Mouse (Mus musculus) brain, embryonic 18.5 days (tissue): Measurements from ENCODE around the gene Zfp786.
"Not testable (repeated sequence)": the region's sequence is repeated elsewhere in the genome, so short reads cannot be mapped to it uniquely, and the experiment has no call there.

Experiments
- DNase-seq: peaks from one replicate; pipeline ENCODE4 v3.0.0-alpha.2; 2012; ENCODE audit warnings: low read depth, low spot score

Gene Zfp786

GRCm38 (mm10) chr6:47830104-47831078 is at the start of gene Zfp786:
TSS of gene Zfp786 (minus strand) at chr6:47830867.
- DNase-seq, result peak; percentile 73

GRCm38 (mm10) chr6:47880166-47880565 is 49.5 kb upstream of the Zfp786 start:
- DNase-seq, result no peak

DNA sequence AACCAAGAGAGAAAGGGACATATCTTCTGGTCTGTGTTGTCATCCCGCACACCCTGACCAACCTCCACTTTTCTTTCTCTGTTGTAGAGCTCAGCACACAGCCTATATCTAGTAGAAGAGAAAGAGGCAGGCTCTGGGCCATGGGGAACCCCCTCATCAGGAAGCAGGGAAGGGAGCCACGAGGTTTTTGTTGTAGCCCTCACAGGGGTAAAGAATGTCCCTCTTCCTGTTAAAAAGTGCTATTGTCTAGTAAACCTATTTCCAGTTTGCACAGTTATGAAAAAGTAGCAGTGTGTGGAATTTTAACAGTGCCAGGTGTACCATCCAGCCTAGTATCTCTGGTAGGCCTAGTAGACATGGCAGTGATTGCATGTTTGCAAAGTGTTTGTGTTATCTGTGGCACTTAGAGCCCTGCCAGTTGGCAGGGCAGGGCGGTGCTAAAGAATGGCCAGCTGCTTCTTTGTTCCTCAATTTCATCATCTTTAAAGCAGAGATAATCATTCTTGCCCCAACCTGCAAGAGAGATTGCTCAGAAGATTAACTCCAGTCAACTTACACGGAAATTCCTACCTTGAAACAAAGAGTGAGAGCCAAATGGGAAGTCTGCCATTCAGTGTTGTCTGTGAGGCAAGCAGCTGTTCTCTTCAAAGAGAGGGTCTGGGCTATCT is 48.5 kb upstream of the Zfp786 start:
- no peak for DNase-seq

DNA sequence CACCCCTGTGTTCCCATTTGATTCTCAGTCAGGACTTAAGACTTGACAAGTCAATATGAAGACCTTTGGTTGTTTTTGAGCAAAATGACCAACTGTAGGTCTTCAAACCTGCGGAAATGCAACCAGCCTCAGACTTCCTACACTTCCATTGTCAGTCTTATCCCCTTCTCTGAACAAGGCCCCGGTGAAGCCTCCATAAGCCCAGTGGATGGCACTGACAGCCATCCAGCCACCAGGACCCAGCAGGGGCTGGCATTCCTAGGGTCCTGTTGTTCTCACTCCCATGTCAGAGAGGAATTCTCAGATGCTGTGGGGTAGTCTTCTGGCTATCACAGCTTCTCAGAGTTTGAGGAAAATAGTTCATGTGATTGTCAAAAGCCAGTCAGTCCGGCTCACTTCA is 47.9 kb upstream of the Zfp786 start:
- DNase-seq, result no peak

- DNase-seq, result peak; percentile 8
Measured at GRCm38 (mm10) chr6:47878133-47878514, 47.5 kb upstream of the Zfp786 start.

DNA sequence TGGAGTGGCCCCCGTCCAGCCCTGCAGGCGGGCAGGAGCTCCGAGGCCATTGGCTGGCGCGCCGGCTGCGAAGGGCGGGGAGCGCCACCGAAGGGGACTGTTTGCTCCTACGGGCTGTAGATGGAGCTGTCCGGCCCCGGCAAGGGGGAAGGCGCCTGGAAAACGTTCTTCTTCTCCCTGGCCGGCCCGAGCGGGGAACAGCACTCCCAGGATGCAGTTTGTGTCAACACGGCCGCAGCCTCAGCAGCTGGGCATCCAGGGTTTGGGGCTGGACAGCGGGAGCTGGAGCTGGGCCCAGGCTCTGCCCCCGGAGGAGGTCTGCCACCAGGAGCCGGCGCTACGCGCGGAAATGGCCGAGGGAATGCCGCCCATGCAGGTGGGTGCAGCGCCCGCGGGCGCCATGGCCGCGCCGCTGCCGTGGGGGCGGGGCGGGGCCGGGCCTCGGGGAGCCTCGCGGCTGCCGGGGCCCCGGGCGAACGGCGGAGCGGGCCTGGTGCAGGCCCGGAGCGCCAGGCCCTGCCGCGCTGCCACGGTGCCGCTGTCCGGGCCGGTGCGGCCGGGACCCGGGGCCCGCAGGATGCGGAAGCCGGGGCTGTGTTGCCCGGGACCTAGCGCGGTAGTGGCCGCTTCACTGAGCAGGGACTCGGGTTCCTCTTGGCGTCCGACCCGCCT is 46.9 kb upstream of the Zfp786 start:
- peak; percentile 67 for DNase-seq

- DNase-seq, result no peak
Measured at GRCm38 (mm10) chr6:47877058-47877457, 46.4 kb upstream of the Zfp786 start, which contains the start of gene Zfp282. TSS of gene Zfp282 (plus strand) at chr6:47877204.

DNA sequence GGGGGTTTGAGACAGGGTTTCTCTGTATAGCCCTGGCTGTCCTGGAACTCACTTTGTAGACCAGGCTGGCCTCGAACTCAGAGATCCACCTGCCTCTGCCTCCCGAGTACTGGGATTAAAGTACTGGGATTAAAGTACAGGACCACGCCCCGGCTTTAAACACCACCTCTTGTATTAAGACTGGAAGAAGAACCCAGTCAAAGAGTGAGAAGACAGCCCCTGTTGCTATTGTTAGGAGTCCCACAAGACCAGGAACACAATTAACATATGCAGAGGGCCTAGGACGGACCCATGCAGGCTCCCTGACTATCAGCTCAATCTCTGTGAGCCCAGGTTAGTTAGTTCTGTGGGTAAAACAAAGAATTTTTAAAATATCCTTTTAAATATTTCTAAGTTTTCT is 41.6 kb upstream of the Zfp786 start:
- no peak for DNase-seq

- not testable (repeated sequence) for DNase-seq
Measured at GRCm38 (mm10) chr6:47857729-47858128, 27.1 kb upstream of the Zfp786 start.

GRCm38 (mm10) chr6:47857241-47857640 is 26.6 kb upstream of the Zfp786 start:
- no peak for DNase-seq

DNA sequence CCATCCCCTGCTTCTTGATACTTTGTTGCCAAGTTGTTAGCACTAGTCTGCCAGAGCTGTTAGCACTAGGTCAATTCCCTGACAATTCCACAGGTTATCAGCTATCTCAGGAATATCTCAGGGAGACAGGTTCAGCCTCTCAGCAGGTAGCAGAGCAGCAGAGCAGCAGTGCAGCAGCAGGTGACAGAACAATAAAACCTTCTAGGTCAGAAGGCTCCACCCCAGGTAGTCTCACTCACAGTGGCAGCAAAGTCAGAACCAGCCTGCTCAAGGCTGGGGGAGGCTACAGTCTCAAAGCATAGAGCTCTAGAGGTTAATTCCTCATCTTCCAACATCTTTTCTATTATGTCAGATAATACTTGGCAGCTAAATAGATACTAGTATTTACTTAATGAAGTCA is 15.1 kb upstream of the Zfp786 start:
- no peak for DNase-seq

DNA sequence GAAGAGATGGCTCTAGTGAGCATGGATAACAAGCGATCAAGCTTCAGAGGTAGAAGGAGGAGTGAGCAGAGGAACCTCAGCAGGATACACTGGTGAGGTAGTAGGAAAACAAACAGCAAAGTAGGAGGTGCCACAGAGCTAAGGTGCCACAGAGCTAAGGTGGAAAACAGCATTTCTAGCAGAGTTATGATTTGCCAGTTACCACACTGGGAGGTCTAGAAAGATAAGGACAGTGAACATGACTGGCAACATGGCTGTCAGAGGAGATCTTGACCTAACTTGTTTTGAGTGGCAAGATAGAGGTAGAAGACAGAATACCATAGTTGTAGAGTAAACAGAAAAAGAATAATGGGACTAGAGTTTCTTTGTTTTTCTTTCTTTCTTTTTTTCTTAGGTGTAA is 11.7 kb upstream of the Zfp786 start:
- no peak for DNase-seq

DNA sequence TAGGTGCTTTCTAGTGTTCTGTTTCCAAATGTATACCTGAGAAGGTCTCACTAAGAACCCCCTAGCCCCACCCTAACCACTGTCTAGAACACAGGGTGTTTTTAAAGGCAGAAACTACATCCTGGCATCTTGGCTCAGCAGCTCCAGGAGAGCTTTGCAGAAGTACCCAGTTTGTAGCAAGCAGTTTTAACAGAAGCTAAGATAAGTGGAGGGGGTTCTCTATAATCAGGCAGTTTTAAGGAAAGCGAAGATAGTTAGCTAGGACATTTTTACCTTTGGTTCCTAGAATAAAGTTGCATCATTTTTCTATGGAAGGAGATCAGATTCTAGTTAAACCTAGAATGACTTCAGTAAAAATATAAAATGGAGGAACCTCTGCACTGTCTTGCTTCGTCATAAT is 11.2 kb upstream of the Zfp786 start:
- no peak for DNase-seq

GRCm38 (mm10) chr6:47841077-47841476 is 10.4 kb upstream of the Zfp786 start:
- DNase-seq, result no peak

DNA sequence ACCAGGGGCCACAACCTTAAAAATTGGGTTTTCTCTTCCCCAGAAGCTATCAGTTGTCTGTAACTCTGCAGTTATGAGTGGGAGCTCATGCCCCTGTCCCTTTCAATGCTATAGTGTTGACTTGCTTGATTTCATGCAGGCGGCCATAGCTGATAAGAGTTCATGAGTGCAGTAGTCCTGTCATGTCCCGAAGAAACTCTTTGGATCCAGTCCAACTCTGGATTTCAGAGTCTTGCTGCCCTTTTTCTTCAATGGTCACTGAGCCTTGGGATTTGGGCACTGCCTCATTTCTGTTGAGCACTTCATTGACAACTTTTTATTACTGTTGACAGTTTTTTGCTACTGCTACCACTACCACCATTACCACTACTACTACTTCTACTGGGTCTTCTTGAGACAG is 7.0 kb upstream of the Zfp786 start:
- no peak for DNase-seq

- DNase-seq, result peak; percentile 12
Measured at GRCm38 (mm10) chr6:47835984-47836521, 5.4 kb upstream of the Zfp786 start.

- DNase-seq, result peak; percentile 81
Measured at GRCm38 (mm10) chr6:47835482-47835983, 4.9 kb upstream of the Zfp786 start, which contains the start of gene Zfp398. TSS of gene Zfp398 (plus strand) at chr6:47835661.

GRCm38 (mm10) chr6:47832220-47832619 is 1.6 kb upstream of the Zfp786 start:
- no peak for DNase-seq

DNA sequence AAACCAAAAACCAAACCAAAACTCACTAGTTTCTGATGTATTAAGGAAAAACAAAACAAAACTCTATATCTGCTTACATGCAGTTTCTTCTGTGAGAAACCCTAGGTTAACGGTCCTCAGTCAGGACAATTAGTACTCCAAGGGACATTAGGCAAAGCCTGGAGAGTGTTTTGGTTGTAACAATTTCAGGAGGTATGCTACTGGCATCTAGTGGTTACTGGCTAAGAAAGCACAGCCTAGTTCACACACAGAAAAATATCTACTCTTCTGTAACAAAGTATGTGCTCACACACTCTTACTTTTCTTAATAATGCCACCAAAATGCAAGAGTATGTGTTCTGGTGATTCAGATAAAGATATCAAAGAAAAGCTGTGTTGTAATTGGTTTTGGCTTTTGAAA is 1.7 kb downstream of the Zfp786 start:
- DNase-seq, result no peak

- DNase-seq, result no peak
Measured at GRCm38 (mm10) chr6:47827462-47827861, 3.2 kb downstream of the Zfp786 start.

DNA sequence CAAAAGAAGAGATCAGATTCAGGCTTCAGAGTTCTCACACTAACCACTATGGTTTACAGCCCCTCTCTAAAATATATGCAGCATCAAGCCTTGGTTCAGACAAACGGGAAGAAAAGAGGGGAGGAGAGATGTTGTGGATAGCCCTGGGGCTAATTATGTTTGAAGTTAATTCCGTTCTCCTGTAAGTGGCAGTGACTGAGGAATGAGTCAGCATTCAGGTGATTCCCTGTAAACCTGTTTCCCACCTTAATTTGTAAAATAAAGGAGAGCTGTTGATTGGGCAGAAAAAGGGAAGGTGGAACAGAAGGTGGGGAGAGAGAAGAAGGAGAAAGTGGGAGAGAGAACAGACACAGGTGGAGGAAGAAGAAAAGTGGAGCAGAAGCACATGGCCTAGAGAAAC is 6.4 kb downstream of the Zfp786 start:
- DNase-seq, result no peak

DNA sequence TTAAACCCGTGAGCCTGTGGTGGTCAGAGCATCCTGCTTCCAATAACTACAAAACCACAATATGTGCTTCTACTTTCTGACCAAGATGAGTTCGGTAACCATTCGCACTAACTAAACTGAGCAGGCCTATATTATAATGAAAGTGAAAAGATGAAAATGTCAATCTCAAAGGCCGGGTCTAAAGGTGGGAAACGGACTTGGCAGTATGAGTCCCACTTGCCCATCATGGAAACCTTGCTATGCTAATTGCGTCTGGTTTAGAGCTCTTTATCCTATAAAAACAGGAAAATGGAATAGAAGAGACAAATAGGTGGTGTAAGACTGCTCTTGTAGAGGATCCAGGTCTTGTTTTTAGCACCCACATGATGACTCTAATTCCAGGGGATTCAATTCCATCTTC is 8.9 kb downstream of the Zfp786 start:
- no peak for DNase-seq
